Mouse (Mus musculus): ENCODE measurements around the gene Srp68. TPM values are rescaled to one million over a fixed set of nuclear protein-coding genes. Genes with fewer than 3 reads are reported as not detected.

Srp68 gene
- total RNA-seq, 2 experiments from 2014 or later: 68.5 to 69.5 TPM

Other genes with a start within 250 kb of the Srp68 start
- gene H3f3b, start 246.3 kb downstream of the Srp68 start, total RNA-seq (2021): 100 to 1,000 TPM; 132 to 170 TPM
- gene Unk, start 243.9 kb downstream of the Srp68 start, total RNA-seq (2021): 1 to 10 TPM; 7.3 to 7.7 TPM
- gene Unc13d, start 196.3 kb downstream of the Srp68 start, total RNA-seq (2021): under 1 TPM; 0.31 to 0.33 TPM
- gene Wbp2, start 187.2 kb downstream of the Srp68 start, total RNA-seq (2021): 10 to 100 TPM; 61.6 to 65.3 TPM
- 10 to 100 TPM; 21.2 to 21.3 TPM for gene Trim47, start 147.0 kb downstream of the Srp68 start, total RNA-seq (2021)
- gene Trim65, start 143.1 kb downstream of the Srp68 start, total RNA-seq (2021): 1 to 10 TPM; 3.3 to 3.5 TPM
- gene Mrpl38, start 135.3 kb downstream of the Srp68 start, total RNA-seq (2021): 10 to 100 TPM; 41.8 to 49.5 TPM
- 10 to 100 TPM in 1 of 2 experiments, 1 to 10 TPM in 1; 9.1 to 11.6 TPM for gene Fbf1, start 106.1 kb downstream of the Srp68 start, total RNA-seq (2021)
- gene Ten1, start 75.4 kb downstream of the Srp68 start, total RNA-seq (2021): 10 to 100 TPM; 26.9 to 31.6 TPM
- 10 to 100 TPM; 43.3 to 49.3 TPM for gene Acox1, start 75.2 kb downstream of the Srp68 start, total RNA-seq (2021)
- gene Evpl, start 36.1 kb downstream of the Srp68 start, total RNA-seq (2021): under 1 TPM; 0.09 to 0.14 TPM
- under 1 TPM; 0.38 to 0.41 TPM for gene Galr2, start 6.7 kb upstream of the Srp68 start, total RNA-seq (2021)
- 10 to 100 TPM; 61.9 to 62.3 TPM for gene Exoc7, start 33.0 kb upstream of the Srp68 start, total RNA-seq (2021)
- under 1 TPM; 0.22 to 0.27 TPM for gene Foxj1, start 61.2 kb upstream of the Srp68 start, total RNA-seq (2021)
- 10 to 100 TPM; 38.3 to 48.7 TPM for gene Rnf157, start 138.8 kb upstream of the Srp68 start, total RNA-seq (2021)
- 10 to 100 TPM; 42.6 to 58.9 TPM for gene Ubald2, start 159.9 kb upstream of the Srp68 start, total RNA-seq (2021)
- gene Qrich2, start 192.0 kb upstream of the Srp68 start, total RNA-seq (2021): not detected
- gene Prpsap1, start 220.0 kb upstream of the Srp68 start, total RNA-seq (2021): 10 to 100 TPM; 22.4 to 24.6 TPM